8 mouse cellular contexts compared by ENCODE assay signal in genomic region chr2:71745610-71746374, GRCm38 (mm10). TPM values are rescaled to one million over a fixed set of nuclear protein-coding genes. Genes with fewer than 3 reads are reported as not detected.
DNase-seq lines count a peak whose midpoint lies in the region; ATAC-seq and TF ChIP-seq lines count a peak whose summit lies in the region.

Gene Itga6 (plus strand): TSS chr2:71745616.

- peaks cover 45% of the 10 kb centered on the region for H3K4me1 ChIP-seq in bone marrow macrophage, adult 2 months (ENCODE audit: control insufficient read depth, insufficient read depth, low read length)
- peaks cover 14% of the 10 kb centered on the region for H3K4me1 ChIP-seq in midbrain, embryonic 16.5 days (ENCODE audit: control insufficient read depth, insufficient read depth, low read length)

- peak within 1 kb of the TSS; percentile 87 for H3K27ac ChIP-seq in bone marrow macrophage, adult 2 months (ENCODE audit: insufficient read depth, low read depth, low read length)
- no peak within 1 kb of the TSS for H3K27ac ChIP-seq in midbrain, embryonic 16.5 days (ENCODE audit: low read length)

- no peak within 1 kb of the TSS for H3K4me3 ChIP-seq in bone marrow macrophage, adult 2 months (ENCODE audit: insufficient read depth, low read length)
- no peak within 1 kb of the TSS for H3K4me3 ChIP-seq in midbrain, embryonic 16.5 days (ENCODE audit: low read depth, low read length)

- H3K9ac ChIP-seq in midbrain, embryonic 16.5 days (ENCODE audit: low read depth, low read length): no peak within 1 kb of the TSS

- no peaks in the 10 kb centered on the region for H3K9me3 ChIP-seq in midbrain, embryonic 16.5 days (replicated peaks; ENCODE audit: control insufficient read depth, low read length, poor library complexity, severe bottlenecking)

- no peaks in the 10 kb centered on the region for H3K36me3 ChIP-seq in midbrain, embryonic 16.5 days (ENCODE audit: control insufficient read depth, insufficient read depth, low read length)

- H3K27me3 ChIP-seq in midbrain, embryonic 16.5 days (ENCODE audit: control insufficient read depth, insufficient read depth, low read depth, low read length): no peaks in the 10 kb centered on the region

- DNase-seq in layer of hippocampus, adult 8-10 months (ENCODE audit: low spot score in 2 of 2): no peak
- DNase-seq in layer of hippocampus, adult 11-12 months (ENCODE audit: low spot score): no peak
- no peak for DNase-seq in heart, adult 8-10 months (ENCODE audit: low spot score)
- no peak for DNase-seq in layer of hippocampus, postnatal 14 days (ENCODE audit: low spot score in 2 of 2)
- no peak for DNase-seq in testis, postnatal 14 days (ENCODE audit: low spot score)
- DNase-seq in kidney, postnatal 25 days: no peak

- no peak for TF ChIP-seq POLR2A in bone marrow macrophage, adult 2 months (IDR thresholded peaks at IDR 0.05; ENCODE audit: borderline replicate concordance, low read depth, low read length)

- 62% methylated on average over 6 of the region's 6 CpGs for WGBS in midbrain, embryonic 16.5 days

- no peak for TF ChIP-seq CTCF in bone marrow macrophage, adult 2 months (IDR thresholded peaks at IDR 0.05; ENCODE audit: low read depth, low read length)

- no peak for ATAC-seq in midbrain, embryonic 16.5 days

- no peak within 1 kb of the TSS for H3K4me2 ChIP-seq in midbrain, embryonic 16.5 days (ENCODE audit: low read length)

RNA-seq across cellular contexts. Expression of gene Itga6, which starts in this region (rescaled TPM):
- 10 to 100 TPM; 24.9 to 37.5 (median 30.5) TPM for total RNA-seq in layer of hippocampus, adult 8-10 months (2022)
- polyA plus RNA-seq in bone marrow macrophage, adult 2 months (2012; ENCODE audit: insufficient read depth, insufficient read length, missing spikeins): 144 and 160 TPM in 2 replicates
- 10 to 100 TPM; 29.1 to 67.1 (median 46.3) TPM for total RNA-seq in heart, adult 8-10 months (2022)
- total RNA-seq in layer of hippocampus, postnatal 14 days (2021): 10 to 100 TPM; 38.9 to 39.4 TPM
- polyA plus RNA-seq in midbrain, embryonic 16.5 days (2015; fragmentation: Nextera tagmentation; extraction: Ambion mirVana): 17.7 and 23.7 TPM in 2 replicates
